8 mouse cellular contexts compared by ENCODE assay signal in genomic region chr7:30729396-30730063, GRCm38 (mm10). TPM values are rescaled to one million over a fixed set of nuclear protein-coding genes. Genes with fewer than 3 reads are reported as not detected.
DNase-seq lines count a peak whose midpoint lies in the region; ATAC-seq and TF ChIP-seq lines count a peak whose summit lies in the region.

Gene Tmem147, minus strand, starts transcription at chr7:30729540.

- DNase-seq in MEL (ENCODE audit: low read depth, low spot score) = peak; percentile 100
- peak; percentile 96 to 98 for DNase-seq in cerebellum, adult 2 months
- peak; percentile 97 for DNase-seq in forebrain, postnatal 0 days
- DNase-seq in heart, postnatal 4 days = peak; percentile 94
- DNase-seq in layer of hippocampus, adult 8-10 months (ENCODE audit: low spot score in 2 of 2) = peak; percentile 94 to 96
- DNase-seq in ovary, adult 18-20 months (ENCODE audit: low spot score) = peak; percentile 94
- peak; percentile 95 for DNase-seq in thymus, postnatal 0 days (ENCODE audit: low spot score)

- no peaks in the 10 kb centered on the region for H3K27me3 ChIP-seq in MEL (ENCODE audit: control insufficient read depth in 1 of 2, insufficient read depth in 2 of 2, low read length in 2 of 2)
- no peaks in the 10 kb centered on the region for H3K27me3 ChIP-seq in cerebellum, adult 2 months (ENCODE audit: control insufficient read depth, insufficient read depth, low read length)
- H3K27me3 ChIP-seq in forebrain, postnatal 0 days (ENCODE audit: insufficient read depth, low read length) = no peaks in the 10 kb centered on the region
- H3K27me3 ChIP-seq in lung, embryonic 15.5 days = no peaks in the 10 kb centered on the region

- peaks cover 14% of the 10 kb centered on the region for H3K79me2 ChIP-seq in MEL (ENCODE audit: control insufficient read depth, insufficient read depth, low read length, poor library complexity)

- TF ChIP-seq EP300 in MEL (IDR thresholded peaks at IDR 0.05; ENCODE audit: low read depth in 1 of 2, low read length in 2 of 2) = peak in 1 of 2 experiments; percentile 28; a peak in 1 of 4 replicates

- H3K9me3 ChIP-seq in MEL (replicated peaks; ENCODE audit: insufficient read depth, low read length) = no peaks in the 10 kb centered on the region
- H3K9me3 ChIP-seq in forebrain, postnatal 0 days (ENCODE audit: low read length) = no peaks in the 10 kb centered on the region
- no peaks in the 10 kb centered on the region for H3K9me3 ChIP-seq in lung, embryonic 15.5 days

- peaks cover 3 to 11% of the 10 kb centered on the region in 2 experiments; a peak in 3 of 4 replicates for H3K4me1 ChIP-seq in MEL (ENCODE audit: control insufficient read depth in 1 of 2, insufficient read depth in 2 of 2, low read length in 2 of 2)
- H3K4me1 ChIP-seq in cerebellum, adult 2 months (ENCODE audit: control insufficient read depth, insufficient read depth, low read length) = peaks cover 14% of the 10 kb centered on the region
- H3K4me1 ChIP-seq in forebrain, postnatal 0 days (ENCODE audit: insufficient read depth) = peaks cover 17% of the 10 kb centered on the region; the same call in 1 of the 2 replicates
- peaks cover 16% of the 10 kb centered on the region for H3K4me1 ChIP-seq in lung, embryonic 15.5 days

- ATAC-seq in forebrain, postnatal 0 days = peak; percentile 98
- peak; percentile 97 for ATAC-seq in lung, embryonic 15.5 days (ENCODE audit: borderline replicate concordance, extremely low read depth, low FRiP score, low TSS enrichment)

- peak; percentile 26 to 82; a peak in 2 of 4 replicates for TF ChIP-seq POLR2A in MEL (IDR thresholded peaks at IDR 0.05; ENCODE audit: control insufficient read depth in 1 of 2, insufficient read depth in 1 of 2, low read depth in 1 of 2, low read length in 2 of 2, poor library complexity in 1 of 2)
- peak; percentile 81; the same call in 1 of the 2 replicates for TF ChIP-seq POLR2A in cerebellum, adult 2 months (IDR thresholded peaks at IDR 0.05; ENCODE audit: borderline replicate concordance, insufficient read depth, low read length)

- H3K36me3 ChIP-seq in MEL (ENCODE audit: control insufficient read depth in 1 of 2, insufficient read depth in 2 of 2, low read length in 2 of 2) = peaks cover 0 to 4% of the 10 kb centered on the region in 2 experiments; a peak in 2 of 4 replicates
- peaks cover 31% of the 10 kb centered on the region for H3K36me3 ChIP-seq in forebrain, postnatal 0 days (ENCODE audit: insufficient read depth)
- peaks cover 9% of the 10 kb centered on the region for H3K36me3 ChIP-seq in lung, embryonic 15.5 days

- H3K27ac ChIP-seq in MEL (ENCODE audit: control insufficient read depth, low read depth, low read length) = peak within 1 kb of the TSS; percentile 86
- peak within 1 kb of the TSS; percentile 86 for H3K27ac ChIP-seq in cerebellum, adult 2 months (ENCODE audit: insufficient read depth, low read length)
- H3K27ac ChIP-seq in forebrain, postnatal 0 days (ENCODE audit: low read depth, low read length) = peak within 1 kb of the TSS; percentile 86
- peak within 1 kb of the TSS; percentile 60 for H3K27ac ChIP-seq in lung, embryonic 15.5 days

- TF ChIP-seq CTCF in MEL (IDR thresholded peaks at IDR 0.05 in 2 of 3, conservative IDR thresholded peaks at IDR 0.05 in 1 of 3; ENCODE audit: control insufficient read depth in 1 of 3, insufficient read depth in 1 of 3, low read depth in 2 of 3, low read length in 3 of 3, poor library complexity in 1 of 3, severe bottlenecking in 1 of 3) = peak in 2 of 3 experiments; percentile 42 to 51; a peak in 5 of 6 replicates
- no peak; the same call in 1 of the 2 replicates for TF ChIP-seq CTCF in cerebellum, adult 2 months (IDR thresholded peaks at IDR 0.05; ENCODE audit: borderline replicate concordance, insufficient read depth, low read depth, low read length)
- peak; percentile 62 for TF ChIP-seq CTCF in forebrain, postnatal 0 days (IDR thresholded peaks at IDR 0.05; ENCODE audit: low read depth)

- H3K4me3 ChIP-seq in MEL (ENCODE audit: control insufficient read depth in 1 of 2, insufficient read depth in 1 of 2, low read depth in 2 of 2, low read length in 2 of 2) = peak within 1 kb of the TSS; percentile 75 to 83
- peak within 1 kb of the TSS; percentile 97 for H3K4me3 ChIP-seq in cerebellum, adult 2 months (replicated peaks; ENCODE audit: insufficient read depth, low read depth, low read length)
- peak within 1 kb of the TSS; percentile 76 for H3K4me3 ChIP-seq in forebrain, postnatal 0 days (ENCODE audit: low read depth, low read length)
- H3K4me3 ChIP-seq in lung, embryonic 15.5 days = peak within 1 kb of the TSS; percentile 76

- no peak for TF ChIP-seq RAD21 in MEL (IDR thresholded peaks at IDR 0.05; ENCODE audit: low read depth, low read length)

- H3K4me2 ChIP-seq in forebrain, postnatal 0 days (ENCODE audit: low read depth) = peak within 1 kb of the TSS; percentile 80
- peak within 1 kb of the TSS; percentile 76 for H3K4me2 ChIP-seq in lung, embryonic 15.5 days

- peak within 1 kb of the TSS; percentile 80 for H3K9ac ChIP-seq in MEL (ENCODE audit: control insufficient read depth, low read depth, low read length, poor library complexity, severe bottlenecking)
- H3K9ac ChIP-seq in forebrain, postnatal 0 days = peak within 1 kb of the TSS; percentile 72
- peak within 1 kb of the TSS; percentile 81 for H3K9ac ChIP-seq in lung, embryonic 15.5 days

- WGBS in cerebellum, adult 2 months = under 1% methylated on average over 60 of the region's 60 CpGs
- WGBS in forebrain, postnatal 0 days = 0% methylated on average over 60 of the region's 60 CpGs
- under 1% methylated on average over 60 of the region's 60 CpGs for WGBS in lung, embryonic 15.5 days

TF ChIP-seq in MEL, 35 proteins besides CTCF, POLR2A, EP300 and RAD21 (continues in another document):
- no peak for TF ChIP-seq ZC3H11A (IDR thresholded peaks at IDR 0.05; ENCODE audit: low read depth, low read length)
- peak; percentile 89 for TF ChIP-seq KAT2A (conservative IDR thresholded peaks at IDR 0.05; ENCODE audit: low read depth, low read length)
- peak; percentile 94 for TF ChIP-seq MXI1 (IDR thresholded peaks at IDR 0.05; ENCODE audit: low read depth, low read length)
- TF ChIP-seq TBP (IDR thresholded peaks at IDR 0.05; ENCODE audit: low read depth, low read length) = peak; percentile 67; the same call in 1 of the 2 replicates
- no peak for TF ChIP-seq CHD2 (IDR thresholded peaks at IDR 0.05; ENCODE audit: low read length)
- no peak for TF ChIP-seq CHD1 (IDR thresholded peaks at IDR 0.05; ENCODE audit: low read depth, low read length)
- no peak for TF ChIP-seq E2F4 (IDR thresholded peaks at IDR 0.05; ENCODE audit: borderline replicate concordance, low read depth, low read length)
- peak; percentile 33 for TF ChIP-seq POLR2AphosphoS2 (IDR thresholded peaks at IDR 0.05; ENCODE audit: low read length)
- peak; percentile 94 for TF ChIP-seq SIN3A (IDR thresholded peaks at IDR 0.05; ENCODE audit: low read length)
- peak; percentile 8; the same call in 1 of the 2 replicates for TF ChIP-seq BHLHE40 (IDR thresholded peaks at IDR 0.05; ENCODE audit: borderline replicate concordance, low read depth, low read length)
- TF ChIP-seq NRF1 (IDR thresholded peaks at IDR 0.05; ENCODE audit: insufficient read depth, low read depth, low read length, poor library complexity, severe bottlenecking) = peak; percentile 71
- peak; percentile 81 for TF ChIP-seq MYC (IDR thresholded peaks at IDR 0.05; ENCODE audit: low read depth, low read length)
- TF ChIP-seq TAL1 (IDR thresholded peaks at IDR 0.05; ENCODE audit: low read length) = no peak
- peak; percentile 55 for TF ChIP-seq USF1 (IDR thresholded peaks at IDR 0.05; ENCODE audit: low read depth, low read length)
- TF ChIP-seq ELF1 (IDR thresholded peaks at IDR 0.05; ENCODE audit: low read depth, low read length) = peak; percentile 71
- TF ChIP-seq UBTF (IDR thresholded peaks at IDR 0.05; ENCODE audit: borderline replicate concordance, insufficient read depth, low read depth, low read length) = 0 out of 2 replicates have a peak, but pooled peaks have one; percentile 1
- no peak for TF ChIP-seq POLR2AphosphoS5 (IDR thresholded peaks at IDR 0.05; ENCODE audit: borderline replicate concordance, low read depth, low read length)
- peak; percentile 99 for TF ChIP-seq HCFC1 (IDR thresholded peaks at IDR 0.05; ENCODE audit: low read depth, low read length)
- TF ChIP-seq TCF12 (IDR thresholded peaks at IDR 0.05; ENCODE audit: low read depth, low read length) = peak; percentile 36; the same call in 1 of the 2 replicates
- TF ChIP-seq RCOR1 (IDR thresholded peaks at IDR 0.05; ENCODE audit: low read depth, low read length) = no peak
- TF ChIP-seq USF2 (IDR thresholded peaks at IDR 0.05; ENCODE audit: borderline replicate concordance in 1 of 2, insufficient read depth in 1 of 2, low read depth in 1 of 2, low read length in 2 of 2) = no peak
- TF ChIP-seq SMC3 (IDR thresholded peaks at IDR 0.05; ENCODE audit: low read depth, low read length) = peak; percentile 28
- no peak for TF ChIP-seq ZKSCAN1 (IDR thresholded peaks at IDR 0.05; ENCODE audit: low read depth, low read length)
- no peak for TF ChIP-seq MYB (IDR thresholded peaks at IDR 0.05; ENCODE audit: low read depth, low read length)
- TF ChIP-seq ETS1 (IDR thresholded peaks at IDR 0.05; ENCODE audit: low read depth, low read length) = peak; percentile 54; the same call in 1 of the 2 replicates
- TF ChIP-seq MEF2A (IDR thresholded peaks at IDR 0.05; ENCODE audit: extremely low read depth, insufficient replicate concordance, low read depth, low read length, poor library complexity, severe bottlenecking) = no peak
- peak; percentile 75 for TF ChIP-seq MAX (IDR thresholded peaks at IDR 0.05; ENCODE audit: low read length)
- peak; percentile 67 for TF ChIP-seq NELFE (IDR thresholded peaks at IDR 0.05; ENCODE audit: low read depth, low read length)
- no peak for TF ChIP-seq GATA1 (IDR thresholded peaks at IDR 0.05; ENCODE audit: low read depth, low read length)
- TF ChIP-seq ZMIZ1 (IDR thresholded peaks at IDR 0.05; ENCODE audit: low read depth, low read length) = peak; percentile 50; the same call in 1 of the 2 replicates

RNA-seq across cellular contexts. Expression of gene Tmem147, which starts in this region (rescaled TPM):
- 218 and 266 TPM in 2 replicates for total RNA-seq in MEL (2012; rRNA removed)
- 100 to 1,000 TPM; 307 to 324 TPM for polyA plus RNA-seq in MEL (2012; ENCODE audit: insufficient read depth in 1 of 2, insufficient read length in 2 of 2, low read depth in 1 of 2, low replicate concordance in 2 of 2, missing spikeins in 1 of 2)
- polyA plus RNA-seq in cerebellum, adult 2 months (2012; rRNA removed) = 247 TPM in 2 replicates
- 173 TPM in 2 replicates for total RNA-seq in forebrain, postnatal 0 days (2014; rRNA removed)
- polyA plus RNA-seq in forebrain, postnatal 0 days (2015; fragmentation: Nextera tagmentation; extraction: Ambion mirVana) = 290 and 328 TPM in 2 replicates
- 100 to 1,000 TPM; 208 to 221 TPM for total RNA-seq in heart, postnatal 4 days (2021)
- 100 to 1,000 TPM; 110 to 119 (median 116) TPM for total RNA-seq in layer of hippocampus, adult 8-10 months (2022)
- polyA plus RNA-seq in lung, embryonic 15.5 days (2015; fragmentation: Nextera tagmentation; extraction: Ambion mirVana) = 153 and 159 TPM in 2 replicates
- polyA plus RNA-seq in thymus, postnatal 0 days (2015; fragmentation: Nextera tagmentation; extraction: Ambion mirVana) = 173 and 184 TPM in 2 replicates

Comparison
In these comparisons a context has a peak if more than half of its experiments do, and no peak if none do; other contexts are left out.
1. Peak in every context shown above with its lines: DNase-seq, ATAC-seq, H3K4me3 ChIP-seq and H3K27ac ChIP-seq.